Mouse (Mus musculus): ENCODE results near the gene Pex19. TPM values are rescaled to one million over a fixed set of nuclear protein-coding genes. Genes with fewer than 3 reads are reported as not detected.
A peak's percentile ranks its signal among the peaks of the same experiment; 100 is the strongest.

Pex19 gene
- polyA plus RNA-seq (2012) = 1.4 and 2.0 TPM in 2 replicates

DNA sequence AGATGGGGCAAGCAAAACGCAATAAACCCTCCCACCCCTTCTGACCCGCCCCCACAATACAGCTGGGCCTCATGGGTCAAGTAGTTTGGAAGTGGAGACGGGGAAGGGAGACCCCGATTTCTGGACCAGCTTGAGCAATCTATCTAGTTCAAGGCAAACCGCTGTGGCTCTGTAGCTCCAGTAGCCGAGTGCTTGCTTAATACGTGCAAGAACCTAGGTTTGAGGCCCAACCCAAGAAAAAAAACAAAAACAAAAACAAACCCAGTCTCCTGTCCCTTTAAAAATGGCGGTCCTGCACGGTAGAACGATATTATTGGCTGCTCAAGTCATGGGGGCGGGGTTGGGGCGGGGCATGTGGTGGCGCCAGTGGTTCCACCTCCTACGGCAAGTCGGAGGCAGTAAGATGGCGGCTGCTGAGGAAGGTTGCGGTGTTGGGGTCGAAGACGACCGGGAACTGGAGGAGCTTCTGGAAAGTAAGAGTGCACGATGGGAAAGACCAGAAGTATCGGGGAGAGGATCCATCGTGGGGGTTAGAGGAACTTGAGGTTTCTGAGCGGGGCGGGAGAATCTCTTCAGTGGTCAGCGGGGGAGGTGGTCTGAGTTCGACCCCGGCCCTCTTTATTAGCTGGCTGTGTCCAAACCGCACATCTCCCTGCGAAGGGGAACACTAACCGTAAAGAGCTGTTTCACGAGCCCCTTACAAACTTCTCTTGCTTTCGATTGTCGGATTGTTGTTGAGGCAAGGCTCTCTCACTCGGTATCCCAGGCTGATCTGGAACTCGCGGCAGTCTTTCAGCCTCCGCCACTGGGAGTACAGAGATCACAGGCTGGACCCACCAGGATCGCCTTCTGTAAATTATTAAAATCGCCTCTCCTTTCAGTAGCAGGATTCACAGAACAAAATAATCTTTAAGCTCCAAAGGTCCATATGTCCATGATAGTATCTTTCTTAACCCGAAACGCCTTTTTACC lies at the start of gene Pex19:
Gene Pex19, plus strand, starts transcription at position 380 of the 972 bp plus-strand sequence.
- peaks cover 17% of the 10 kb centered on the region for H3K4me1 ChIP-seq (ENCODE audit: control insufficient read depth)
- no peaks in the 10 kb centered on the region for H3K9me3 ChIP-seq (ENCODE audit: control insufficient read depth, low read length)
- H3K27me3 ChIP-seq (ENCODE audit: control insufficient read depth) = no peaks in the 10 kb centered on the region
- peak within 1 kb of the TSS; percentile 95 for H3K4me3 ChIP-seq (replicated peaks)
- TF ChIP-seq GATA1 (IDR thresholded peaks at IDR 0.05; ENCODE audit: low read length) (no peak), TAL1 (IDR thresholded peaks at IDR 0.05; ENCODE audit: low read length) (no peak)
- H3K36me3 ChIP-seq (ENCODE audit: control insufficient read depth) = peaks cover 47% of the 10 kb centered on the region

DNA sequence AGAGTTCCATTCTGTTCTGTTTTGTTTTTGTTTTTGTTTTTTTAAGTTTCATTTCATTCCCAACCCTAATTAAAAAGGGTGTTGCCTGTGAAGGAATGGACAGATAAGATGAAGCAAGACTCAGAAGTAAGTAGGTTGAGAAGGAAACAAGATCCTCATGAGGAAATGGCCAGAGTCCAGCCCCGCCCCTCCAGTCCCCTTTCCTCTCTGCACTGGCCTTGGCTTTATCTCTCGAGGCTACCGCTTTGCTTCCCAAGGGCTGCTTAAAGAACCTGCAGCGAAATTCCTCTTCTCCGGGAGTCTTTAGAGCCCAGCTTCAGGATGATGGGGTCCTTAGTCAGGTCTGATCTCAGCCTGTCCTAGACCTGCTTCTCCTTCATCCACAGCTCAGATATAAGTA lies 48.6 kb upstream of the Pex19 start:
- Histone ChIP-seq H3K27me3 (ENCODE audit: control insufficient read depth) (no peaks in the 10 kb centered on the region), H3K4me3 (replicated peaks) (no peak overlapping the region), H3K4me1 (ENCODE audit: control insufficient read depth) (peaks cover 28% of the 10 kb centered on the region), H3K36me3 (ENCODE audit: control insufficient read depth) (peaks cover 72% of the 10 kb centered on the region), H3K9me3 (ENCODE audit: control insufficient read depth, low read length) (no peaks in the 10 kb centered on the region)
- no peak for TF ChIP-seq TAL1 (IDR thresholded peaks at IDR 0.05; ENCODE audit: low read length)

DNA sequence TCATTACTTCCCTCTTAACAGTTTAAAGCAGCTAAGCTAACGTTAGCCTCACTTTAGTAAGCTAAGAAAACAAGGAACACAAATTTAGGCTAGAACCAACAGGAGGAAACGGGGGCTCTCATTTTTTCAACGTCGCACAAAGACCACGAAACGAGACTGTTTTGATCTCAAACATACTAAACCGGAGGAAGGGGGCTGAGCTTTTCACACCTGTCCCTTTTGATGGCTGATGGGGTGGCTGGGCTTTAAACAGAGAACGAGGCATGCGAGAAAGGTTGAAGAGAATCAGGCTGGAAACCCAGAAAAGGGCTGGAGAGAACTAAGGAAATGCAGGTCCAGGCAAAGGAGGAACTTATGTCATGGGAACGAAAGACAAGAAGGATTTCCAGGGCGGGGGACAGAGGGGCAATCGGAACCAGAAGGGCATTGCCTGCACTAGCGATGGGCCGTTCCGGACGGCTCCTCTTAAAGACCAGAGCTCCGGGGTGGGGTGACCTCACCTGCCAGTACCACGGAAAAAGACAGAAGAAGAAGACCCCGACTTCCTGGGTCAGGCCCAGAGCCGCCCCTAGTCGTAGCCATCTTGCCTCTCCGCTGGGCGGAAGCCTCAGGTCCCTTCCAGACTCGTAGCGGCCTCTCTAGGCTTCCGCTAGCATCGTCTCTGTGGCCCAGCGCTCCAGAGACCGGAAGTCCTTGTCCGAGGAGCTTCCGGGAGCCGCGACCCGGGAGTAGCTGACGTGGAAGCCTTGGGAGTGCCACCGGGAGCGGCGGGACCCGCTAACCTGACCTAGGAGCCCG lies 44.3 kb upstream of the Pex19 start, which contains the start of the genes Copa and Ncstn:
Gene Copa, plus strand, starts transcription at position 429 of the 798 bp plus-strand sequence.
Gene Ncstn, minus strand, starts transcription at position 695 of the 798 bp plus-strand sequence.
- Histone ChIP-seq H3K4me1 (ENCODE audit: control insufficient read depth) (peaks cover 40% of the 10 kb centered on the region), H3K27me3 (ENCODE audit: control insufficient read depth) (no peaks in the 10 kb centered on the region), H3K36me3 (ENCODE audit: control insufficient read depth) (peaks cover 34% of the 10 kb centered on the region), H3K4me3 (replicated peaks) (peak within 1 kb of the TSS; percentile 86), H3K9me3 (ENCODE audit: control insufficient read depth, low read length) (no peaks in the 10 kb centered on the region)
- TF ChIP-seq GATA1 (IDR thresholded peaks at IDR 0.05; ENCODE audit: low read length) (no peak), TAL1 (IDR thresholded peaks at IDR 0.05; ENCODE audit: low read length) (no peak)

DNA sequence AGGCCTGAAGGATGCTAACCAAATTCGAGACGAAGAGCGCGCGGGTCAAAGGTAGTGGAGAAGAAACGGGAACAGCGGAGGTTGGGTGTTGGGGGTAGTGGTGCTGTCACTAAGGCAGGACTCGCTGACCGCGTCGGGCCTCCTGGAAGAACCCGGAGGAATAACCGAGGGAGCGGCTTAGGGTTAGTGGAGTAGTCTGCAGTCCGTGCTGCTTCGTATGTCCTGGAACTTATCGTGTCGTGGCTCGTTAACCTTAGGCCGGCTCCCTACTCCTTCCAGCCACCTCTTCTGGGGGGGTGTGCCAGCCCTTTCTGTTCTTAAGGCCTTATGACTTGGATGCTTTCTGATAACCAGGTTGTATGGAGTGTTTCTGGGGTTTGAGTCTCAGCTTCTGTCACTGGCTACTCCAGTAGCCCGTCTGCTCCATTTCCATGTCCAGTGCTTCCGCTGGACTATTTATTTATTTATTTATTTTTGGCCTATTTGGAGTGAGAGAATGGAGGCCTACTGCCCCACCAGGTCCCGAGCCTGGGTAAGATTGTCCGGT lies 43.6 kb upstream of the Pex19 start:
- H3K27me3 ChIP-seq (ENCODE audit: control insufficient read depth) = no peaks in the 10 kb centered on the region
- H3K4me3 ChIP-seq (replicated peaks) = peak overlapping the region; percentile 86
- no peaks in the 10 kb centered on the region for H3K9me3 ChIP-seq (ENCODE audit: control insufficient read depth, low read length)
- peaks cover 36% of the 10 kb centered on the region for H3K4me1 ChIP-seq (ENCODE audit: control insufficient read depth)
- peaks cover 28% of the 10 kb centered on the region for H3K36me3 ChIP-seq (ENCODE audit: control insufficient read depth)
- no peak for TF ChIP-seq TAL1 (IDR thresholded peaks at IDR 0.05; ENCODE audit: low read length)
- no peak for TF ChIP-seq GATA1 (IDR thresholded peaks at IDR 0.05; ENCODE audit: low read length)

DNA sequence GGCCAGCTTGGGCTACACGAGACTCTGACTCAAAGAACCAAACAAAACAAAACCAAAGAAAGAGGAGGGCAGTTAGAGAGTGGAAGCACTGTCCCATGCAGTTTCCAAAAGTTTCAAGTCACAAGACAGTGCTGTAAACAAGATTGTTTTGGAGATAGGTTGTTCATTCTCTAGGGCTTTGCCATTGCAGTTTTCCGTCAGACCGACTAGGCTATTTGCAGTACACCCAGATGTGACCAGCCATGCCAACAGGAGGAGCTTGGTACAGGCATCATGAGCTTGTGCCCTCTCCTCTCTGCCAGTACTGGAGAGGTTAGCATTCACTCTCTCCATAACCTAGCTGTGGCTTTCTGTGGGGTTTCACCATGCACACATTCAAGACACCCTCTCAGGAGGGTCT lies 33.0 kb upstream of the Pex19 start:
- Histone ChIP-seq H3K9me3 (ENCODE audit: control insufficient read depth, low read length) (no peaks in the 10 kb centered on the region), H3K27me3 (ENCODE audit: control insufficient read depth) (no peaks in the 10 kb centered on the region), H3K4me1 (ENCODE audit: control insufficient read depth) (no peaks in the 10 kb centered on the region), H3K4me3 (replicated peaks) (no peak overlapping the region), H3K36me3 (ENCODE audit: control insufficient read depth) (peaks cover 85% of the 10 kb centered on the region)
- TF ChIP-seq GATA1 (IDR thresholded peaks at IDR 0.05; ENCODE audit: low read length) (no peak), TAL1 (IDR thresholded peaks at IDR 0.05; ENCODE audit: low read length) (no peak)

DNA sequence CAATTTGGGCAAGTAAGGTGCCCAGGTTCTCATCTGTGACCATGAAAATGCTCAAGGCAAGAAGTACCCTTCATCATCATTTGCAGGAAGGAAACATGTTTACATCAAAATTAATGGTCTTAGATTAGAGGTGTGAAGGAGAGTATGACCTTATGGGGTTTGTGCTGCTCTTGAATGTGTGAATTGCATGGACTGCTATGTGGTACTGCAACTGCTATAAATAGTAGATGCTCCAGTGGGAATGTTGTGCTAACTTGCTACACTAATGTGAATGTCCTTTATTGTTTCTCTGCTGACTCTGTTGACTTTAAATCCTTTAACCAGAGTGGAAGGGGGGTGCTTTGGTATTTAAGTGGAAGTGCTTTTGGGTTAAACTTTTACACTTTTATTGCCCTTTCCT lies 32.3 kb upstream of the Pex19 start:
- TF ChIP-seq TAL1 (IDR thresholded peaks at IDR 0.05; ENCODE audit: low read length) (no peak), GATA1 (IDR thresholded peaks at IDR 0.05; ENCODE audit: low read length) (no peak)
- Histone ChIP-seq H3K27me3 (ENCODE audit: control insufficient read depth) (no peaks in the 10 kb centered on the region), H3K4me1 (ENCODE audit: control insufficient read depth) (no peaks in the 10 kb centered on the region), H3K4me3 (replicated peaks) (no peak overlapping the region), H3K36me3 (ENCODE audit: control insufficient read depth) (peaks cover 82% of the 10 kb centered on the region), H3K9me3 (ENCODE audit: control insufficient read depth, low read length) (no peaks in the 10 kb centered on the region)

DNA sequence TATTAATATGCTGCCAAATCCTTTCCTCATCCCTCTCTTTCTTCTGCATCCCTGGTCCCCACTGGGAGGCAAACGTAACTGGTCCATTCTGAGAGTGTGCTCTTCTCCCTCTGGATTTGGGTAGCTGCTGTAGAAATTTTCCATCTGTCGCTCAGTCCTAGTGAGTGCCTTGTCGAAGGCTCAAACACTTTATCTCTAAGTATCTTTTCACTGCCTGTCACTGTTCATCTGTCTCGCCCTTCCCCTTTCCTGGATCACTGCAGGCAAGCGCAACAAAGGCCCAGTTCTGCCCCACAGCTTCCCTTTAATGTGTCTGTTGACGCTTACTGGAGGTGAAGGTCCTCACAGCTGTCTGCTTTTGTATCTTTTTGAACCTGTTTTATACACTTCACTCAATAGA lies 31.4 kb upstream of the Pex19 start:
- H3K4me1 ChIP-seq (ENCODE audit: control insufficient read depth) = no peaks in the 10 kb centered on the region
- H3K36me3 ChIP-seq (ENCODE audit: control insufficient read depth) = peaks cover 78% of the 10 kb centered on the region
- no peak overlapping the region for H3K4me3 ChIP-seq (replicated peaks)
- no peaks in the 10 kb centered on the region for H3K9me3 ChIP-seq (ENCODE audit: control insufficient read depth, low read length)
- TF ChIP-seq GATA1 (IDR thresholded peaks at IDR 0.05; ENCODE audit: low read length) (no peak), TAL1 (IDR thresholded peaks at IDR 0.05; ENCODE audit: low read length) (no peak)
- H3K27me3 ChIP-seq (ENCODE audit: control insufficient read depth) = no peaks in the 10 kb centered on the region

DNA sequence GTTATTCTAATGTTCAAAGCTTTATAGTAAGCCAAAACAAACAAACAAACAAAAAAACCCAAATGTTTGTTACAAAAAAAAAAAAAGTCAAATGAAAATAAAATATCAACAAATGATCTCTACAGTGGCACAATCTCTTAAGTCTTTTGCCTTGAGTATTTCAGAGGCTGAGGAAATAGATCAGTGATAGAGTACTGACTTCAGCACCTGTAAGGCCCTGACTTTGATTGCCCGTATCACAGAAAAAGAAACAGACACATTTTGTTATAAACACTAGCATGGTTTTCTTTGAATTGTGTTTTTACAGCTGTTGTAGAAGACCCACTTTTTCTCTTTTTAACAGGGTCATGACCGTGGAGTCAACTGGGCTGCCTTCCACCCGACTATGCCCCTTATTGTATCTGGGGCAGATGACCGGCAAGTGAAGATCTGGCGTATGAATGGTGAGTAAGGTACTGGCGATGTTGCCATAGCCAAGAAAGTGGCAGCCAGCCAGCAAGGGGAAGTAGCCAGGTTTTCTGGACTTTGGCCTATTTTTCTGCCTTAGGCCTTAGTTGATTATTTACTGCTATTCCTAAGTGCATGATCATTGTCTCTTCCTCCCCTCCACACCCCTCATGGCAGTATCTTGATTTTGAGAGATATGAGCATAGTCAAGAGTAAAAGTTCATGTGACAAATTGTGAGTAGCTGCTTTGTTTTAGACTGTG lies 27.1 kb upstream of the Pex19 start:
- no peaks in the 10 kb centered on the region for H3K27me3 ChIP-seq (ENCODE audit: control insufficient read depth)
- H3K4me1 ChIP-seq (ENCODE audit: control insufficient read depth) = no peaks in the 10 kb centered on the region
- no peak overlapping the region for H3K4me3 ChIP-seq (replicated peaks)
- TF ChIP-seq GATA1 (IDR thresholded peaks at IDR 0.05; ENCODE audit: low read length) (no peak), TAL1 (IDR thresholded peaks at IDR 0.05; ENCODE audit: low read length) (no peak)
- H3K9me3 ChIP-seq (ENCODE audit: control insufficient read depth, low read length) = no peaks in the 10 kb centered on the region
- H3K36me3 ChIP-seq (ENCODE audit: control insufficient read depth) = peaks cover 77% of the 10 kb centered on the region

Data from erythroblast, embryonic 14.5 days (primary cell).